Mouse (Mus musculus): ENCODE results near the gene Pank2.
A peak's percentile ranks its signal among the peaks of the same experiment; 100 is the strongest.
"Not testable (repeated sequence)": the region's sequence is repeated elsewhere in the genome, so short reads cannot be mapped to it uniquely, and the experiment has no call there.

The Pank2 gene

GRCm38 (mm10) chr2:131262213-131262672 lies at the start of gene Pank2:
Pank2 (plus strand) TSS chr2:131262495.
- peak; percentile 99 for DNase-seq

GRCm38 (mm10) chr2:131213773-131214172 lies 48.5 kb upstream of the Pank2 start:
- DNase-seq, result no peak

GRCm38 (mm10) chr2:131215941-131216858 lies 46.1 kb upstream of the Pank2 start:
- DNase-seq, result no peak

- no peak for DNase-seq
Measured at GRCm38 (mm10) chr2:131220030-131220429, 42.3 kb upstream of the Pank2 start.

GRCm38 (mm10) chr2:131221853-131222515 lies 40.3 kb upstream of the Pank2 start:
- no peak for DNase-seq

GRCm38 (mm10) chr2:131222562-131222961 lies 39.7 kb upstream of the Pank2 start:
- no peak for DNase-seq

- DNase-seq, result no peak
Measured at GRCm38 (mm10) chr2:131223569-131223968, 38.7 kb upstream of the Pank2 start.

GRCm38 (mm10) chr2:131225178-131225577 lies 37.1 kb upstream of the Pank2 start:
- DNase-seq, result no peak

GRCm38 (mm10) chr2:131226669-131227068 lies 35.6 kb upstream of the Pank2 start:
- DNase-seq, result not testable (repeated sequence)

GRCm38 (mm10) chr2:131227243-131227642 lies 35.1 kb upstream of the Pank2 start:
- no peak for DNase-seq

- no peak for DNase-seq
Measured at GRCm38 (mm10) chr2:131232558-131232957, 29.7 kb upstream of the Pank2 start.

GRCm38 (mm10) chr2:131233307-131234126 lies 28.8 kb upstream of the Pank2 start, which contains the start of gene Mavs:
Mavs (plus strand) TSS chr2:131234063.
- DNase-seq, result peak; percentile 97

- DNase-seq, result no peak
Measured at GRCm38 (mm10) chr2:131234127-131234650, 28.1 kb upstream of the Pank2 start.

GRCm38 (mm10) chr2:131234970-131235635 lies 27.2 kb upstream of the Pank2 start:
- DNase-seq, result no peak

GRCm38 (mm10) chr2:131242180-131242579 lies 20.1 kb upstream of the Pank2 start:
- DNase-seq, result no peak

- DNase-seq, result no peak
Measured at GRCm38 (mm10) chr2:131242929-131243328, 19.4 kb upstream of the Pank2 start.

- peak; percentile 73 for DNase-seq
Measured at GRCm38 (mm10) chr2:131253681-131254328, 8.5 kb upstream of the Pank2 start.

- no peak for DNase-seq
Measured at GRCm38 (mm10) chr2:131254329-131254713, 8.0 kb upstream of the Pank2 start.

- DNase-seq, result peak; percentile 19
Measured at GRCm38 (mm10) chr2:131255738-131256137, 6.6 kb upstream of the Pank2 start.

GRCm38 (mm10) chr2:131258693-131259092 lies 3.6 kb upstream of the Pank2 start:
- no peak for DNase-seq

- no peak for DNase-seq
Measured at GRCm38 (mm10) chr2:131260544-131261307, 1.6 kb upstream of the Pank2 start.

Measured in retina, postnatal 1 day (tissue).